Mouse (Mus musculus) thymus, adult 2 months (tissue): Measurements from ENCODE around the gene Usf3.

Experiments
- CTCF ChIP-seq: fragments of 200-500 bp; IDR thresholded peaks from 2 replicates; pipeline ENCODE4 v1.5.1; 2012; ENCODE audit warnings: mild to moderate bottlenecking, control low read depth, low read length, moderate library complexity, borderline replicate concordance; ENCODE audit not compliant: control insufficient read depth, poor library complexity, insufficient read depth; ENCODE audit errors: extremely low read depth
- POLR2A ChIP-seq: fragments of 200-500 bp; IDR thresholded peaks from 2 replicates; pipeline ENCODE4 v1.6.1; 2012; ENCODE audit warnings: mild to moderate bottlenecking, low read length, control low read depth, moderate library complexity; ENCODE audit not compliant: control insufficient read depth, poor library complexity, insufficient read depth; ENCODE audit errors: extremely low read depth

- TF ChIP-seq CTCF, result no peak
- TF ChIP-seq POLR2A, result no peak
These were observed 36.5 kb upstream of the Usf3 start for GRCm38 (mm10) chr16:44136511-44137021.
